Mouse (Mus musculus) spleen, adult 10 weeks (tissue): ENCODE results near the gene Ddx17. TPM values are rescaled to one million over a fixed set of nuclear protein-coding genes. Genes with fewer than 3 reads are reported as not detected.

Experiments
- polyA plus RNA-seq: library from polyadenylated mRNA; stranded (reverse); fragments of 350-450 nt; fragmentation: Illumina TruSeq; extraction: RNeasy Lipid Tissue Mini Kit (QIAGEN cat#74804); gene quantifications from one replicate; pipeline ENCODE4 v1.2.3, GENCODE M21; 2015; ENCODE audit warnings: low replicate concordance; ENCODE audit not compliant: insufficient read depth

Ddx17 gene
- polyA plus RNA-seq: 623 TPM

GRCm38 (mm10) chr15:79546410-79547288 lies at the start of gene Ddx17:
Gene Ddx17 (minus strand): TSS chr15:79546741.

GRCm38 (mm10) chr15:79516171-79517096 lies 30.1 kb downstream of the Ddx17 start, which contains the start of gene Kdelr3:
Gene Kdelr3 (plus strand): TSS chr15:79516411.

GRCm38 (mm10) chr15:79504707-79505452 lies 41.7 kb downstream of the Ddx17 start, which contains the start of gene Kcnj4:
Gene Kcnj4 (minus strand): TSS chr15:79505241.

Other genes starting within 250 kb of the Ddx17 start
- 2.6 TPM for gene Pla2g6, start 218.4 kb downstream of the Ddx17 start, polyA plus RNA-seq
- gene Maff, start 200.1 kb downstream of the Ddx17 start, polyA plus RNA-seq: 3.3 TPM
- 12.5 TPM for gene Tmem184b, start 143.2 kb downstream of the Ddx17 start, polyA plus RNA-seq
- gene Csnk1e, start 91.2 kb downstream of the Ddx17 start, polyA plus RNA-seq: 18.6 TPM
- not detected for gene Kcnj4, start 41.5 kb downstream of the Ddx17 start, polyA plus RNA-seq
- 2.1 TPM for gene Kdelr3, start 30.3 kb downstream of the Ddx17 start, polyA plus RNA-seq
- gene Dmc1, start 58.4 kb upstream of the Ddx17 start, polyA plus RNA-seq: 1.0 TPM
- 1.9 TPM for gene Fam227a, start 112.2 kb upstream of the Ddx17 start, polyA plus RNA-seq
- gene Cby1, start 112.5 kb upstream of the Ddx17 start, polyA plus RNA-seq: 5.9 TPM
- gene Tomm22, start 124.1 kb upstream of the Ddx17 start, polyA plus RNA-seq: 210 TPM
- 20.9 TPM for gene Josd1, start 141.2 kb upstream of the Ddx17 start, polyA plus RNA-seq
- 35.7 TPM for gene Gtpbp1, start 144.1 kb upstream of the Ddx17 start, polyA plus RNA-seq
- gene Sun2, start 195.8 kb upstream of the Ddx17 start, polyA plus RNA-seq: 65.8 TPM
- 4.7 TPM for gene Dnal4, start 231.1 kb upstream of the Ddx17 start, polyA plus RNA-seq